Mouse (Mus musculus) kidney, adult 8-10 months (tissue): ENCODE results near the gene Gorab.
A peak's percentile ranks its signal among the peaks of the same experiment; 100 is the strongest.

Experiments used
- DNase-seq, 2 experiments: peaks; one replicate each; pipeline ENCODE4 v3.0.0; 2022

Gene Gorab

GRCm38 (mm10) chr1:163403498-163404126 is at the start of gene Gorab:
Gene Gorab (minus strand): TSS chr1:163403669.
- peak; percentile 91 to 96 for DNase-seq

GRCm38 (mm10) chr1:163443832-163444231 is 40.4 kb upstream of the Gorab start:
- peak; percentile 14 to 17 for DNase-seq

- no peak for DNase-seq
Observed at GRCm38 (mm10) chr1:163439002-163439401, 35.5 kb upstream of the Gorab start.

- DNase-seq: no peak
Observed at GRCm38 (mm10) chr1:163423467-163424014, 20.1 kb upstream of the Gorab start.

- DNase-seq: no peak
Observed at GRCm38 (mm10) chr1:163417191-163417590, 13.7 kb upstream of the Gorab start.

GRCm38 (mm10) chr1:163414200-163414599 is 10.7 kb upstream of the Gorab start:
- DNase-seq: no peak

GRCm38 (mm10) chr1:163406203-163406602 is 2.7 kb upstream of the Gorab start:
- no peak for DNase-seq

GRCm38 (mm10) chr1:163391321-163391720 is 12.1 kb downstream of the Gorab start:
- DNase-seq: no peak

GRCm38 (mm10) chr1:163390044-163390443 is 13.4 kb downstream of the Gorab start:
- no peak for DNase-seq

GRCm38 (mm10) chr1:163386196-163386595 is 17.3 kb downstream of the Gorab start:
- DNase-seq: no peak

- peak in 1 of 2 experiments; percentile 7 for DNase-seq
Observed at GRCm38 (mm10) chr1:163383442-163384027, 19.9 kb downstream of the Gorab start.

GRCm38 (mm10) chr1:163382048-163382719 is 21.3 kb downstream of the Gorab start:
- DNase-seq: no peak

- no peak for DNase-seq
Observed at GRCm38 (mm10) chr1:163380591-163380990, 22.9 kb downstream of the Gorab start.

GRCm38 (mm10) chr1:163380072-163380471 is 23.4 kb downstream of the Gorab start:
- DNase-seq: peak in 1 of 2 experiments; percentile 12

- DNase-seq: no peak
Observed at GRCm38 (mm10) chr1:163377924-163378323, 25.5 kb downstream of the Gorab start.

- no peak for DNase-seq
Observed at GRCm38 (mm10) chr1:163376818-163377581, 26.5 kb downstream of the Gorab start.

GRCm38 (mm10) chr1:163374455-163374854 is 29.0 kb downstream of the Gorab start:
- DNase-seq: no peak

GRCm38 (mm10) chr1:163362202-163362601 is 41.3 kb downstream of the Gorab start:
- no peak for DNase-seq

GRCm38 (mm10) chr1:163361376-163361775 is 42.1 kb downstream of the Gorab start:
- DNase-seq: no peak

GRCm38 (mm10) chr1:163360796-163361195 is 42.7 kb downstream of the Gorab start:
- DNase-seq: no peak

- DNase-seq: no peak
Observed at GRCm38 (mm10) chr1:163359521-163359920, 43.9 kb downstream of the Gorab start.

GRCm38 (mm10) chr1:163358165-163358564 is 45.3 kb downstream of the Gorab start:
- DNase-seq: no peak

- no peak for DNase-seq
Observed at GRCm38 (mm10) chr1:163357733-163358132, 45.7 kb downstream of the Gorab start.
